Mouse (Mus musculus) heart, embryonic 11.5 days (tissue): ENCODE measurements around the gene Cnn2. TPM values are rescaled to one million over a fixed set of nuclear protein-coding genes. Genes with fewer than 3 reads are reported as not detected.
A peak's percentile ranks its signal among the peaks of the same experiment; 100 is the strongest.

Experiments
- ATAC-seq: fragments of 200-750 bp; cut with Nextera tagmentation; replicated peaks from 2 replicates; pipeline ENCODE4 v1.8.0; 2017; ENCODE audit warnings: moderate library complexity; ENCODE audit not compliant: insufficient number of reproducible peaks, low FRiP score, low TSS enrichment
- H3K27ac ChIP-seq: fragments of 300-500 bp; sonication (generic); 2 replicates; pipeline ENCODE4 v1.5.1; 2014; ENCODE audit warnings: mild to moderate bottlenecking, low read depth, low read length
- H3K27me3 ChIP-seq: fragments of 300-500 bp; sonication (generic); 2 replicates; pipeline ENCODE4 v1.6.1; 2014; ENCODE audit warnings: mild to moderate bottlenecking, low read length, mixed read lengths; ENCODE audit not compliant: control insufficient read depth, insufficient read depth
- H3K36me3 ChIP-seq: fragments of 300-500 bp; sonication (generic); 2 replicates; pipeline ENCODE4 v1.6.1; 2014; ENCODE audit warnings: mild to moderate bottlenecking, low read length, moderate library complexity, mixed read lengths; ENCODE audit not compliant: control insufficient read depth, insufficient read depth
- H3K4me1 ChIP-seq: fragments of 300-500 bp; sonication (generic); 2 replicates; pipeline ENCODE4 v1.6.1; 2014; ENCODE audit warnings: low read length; ENCODE audit not compliant: control insufficient read depth, insufficient read depth
- H3K4me2 ChIP-seq: fragments of 300-500 bp; sonication (generic); 2 replicates; pipeline ENCODE4 v1.6.1; 2014; ENCODE audit warnings: mild to moderate bottlenecking, moderate library complexity
- H3K4me3 ChIP-seq: fragments of 300-500 bp; sonication (generic); 2 replicates; pipeline ENCODE4 v1.5.1; 2014; ENCODE audit warnings: low read depth, low read length
- H3K9ac ChIP-seq: fragments of 300-500 bp; sonication (generic); 2 replicates; pipeline ENCODE4 v1.6.1; 2014; ENCODE audit warnings: mild to moderate bottlenecking, low read depth, low read length, moderate library complexity
- H3K9me3 ChIP-seq: fragments of 300-500 bp; sonication (generic); replicated peaks from 2 replicates; pipeline ENCODE4 v1.6.1; 2016; ENCODE audit warnings: low read length; ENCODE audit not compliant: control insufficient read depth
- WGBS: fragments of 180-500 bp; shearing (Covaris S2); extraction: QIAGEN DNeasy Blood & Tissue Kit; methylation state at CpG from one replicate; pipeline ENCODE4 v1.1.7; 2014; ENCODE audit not compliant: insufficient replicate concordance; 5-methylcytosine and 5-hydroxymethylcytosine counted together
- polyA plus RNA-seq: library from polyadenylated mRNA; unstranded; fragments of >200 nt; fragmentation: Nextera tagmentation; extraction: Ambion mirVana; gene quantifications from 2 replicates; pipeline ENCODE4 v1.2.1, GENCODE M21; 2014

The Cnn2 gene
- polyA plus RNA-seq, 1 experiment from 2014 or later, result 405 TPM

GRCm38 (mm10) chr10:79974087-79974486, 14.3 kb upstream of the Cnn2 start:
- peaks cover 36% of the 10 kb centered on the region for H3K27me3 ChIP-seq
- H3K9ac ChIP-seq, result no peak overlapping the region
- H3K4me3 ChIP-seq, result no peak overlapping the region
- no peaks in the 10 kb centered on the region for H3K9me3 ChIP-seq
- peaks cover 8% of the 10 kb centered on the region for H3K4me1 ChIP-seq
- H3K27ac ChIP-seq, result no peak overlapping the region
- ATAC-seq, result no peak
- 87% methylated on average over 21 of the region's 21 CpGs for WGBS
- H3K36me3 ChIP-seq, result peaks cover 39% of the 10 kb centered on the region
- no peak overlapping the region for H3K4me2 ChIP-seq

DNA sequence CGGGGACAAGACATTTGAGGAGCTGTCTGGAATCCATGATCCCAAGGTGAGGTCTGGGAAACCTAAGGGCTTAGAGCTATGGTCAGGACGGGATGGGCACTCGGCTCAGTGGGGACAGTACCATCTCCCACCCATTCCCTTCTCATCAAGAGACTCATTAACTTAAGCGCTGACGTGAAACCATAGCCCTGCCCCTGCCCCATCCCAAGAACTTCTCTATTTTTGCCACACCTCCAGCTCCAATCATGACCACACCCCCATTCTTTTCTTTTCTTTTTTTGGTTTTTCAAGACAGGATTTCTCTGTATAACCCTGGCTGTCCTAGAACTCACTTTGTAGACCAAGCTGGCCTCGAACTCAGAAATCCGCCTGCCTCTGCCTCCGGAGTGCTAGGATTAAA, 13.7 kb upstream of the Cnn2 start:
- ATAC-seq, result no peak
- peaks cover 31% of the 10 kb centered on the region for H3K27me3 ChIP-seq
- H3K4me1 ChIP-seq, result peaks cover 9% of the 10 kb centered on the region
- H3K4me3 ChIP-seq, result no peak overlapping the region
- peaks cover 39% of the 10 kb centered on the region for H3K36me3 ChIP-seq
- H3K27ac ChIP-seq, result no peak overlapping the region
- 86% methylated on average over 8 of the region's 8 CpGs for WGBS
- no peaks in the 10 kb centered on the region for H3K9me3 ChIP-seq
- no peak overlapping the region for H3K4me2 ChIP-seq
- H3K9ac ChIP-seq, result no peak overlapping the region

DNA sequence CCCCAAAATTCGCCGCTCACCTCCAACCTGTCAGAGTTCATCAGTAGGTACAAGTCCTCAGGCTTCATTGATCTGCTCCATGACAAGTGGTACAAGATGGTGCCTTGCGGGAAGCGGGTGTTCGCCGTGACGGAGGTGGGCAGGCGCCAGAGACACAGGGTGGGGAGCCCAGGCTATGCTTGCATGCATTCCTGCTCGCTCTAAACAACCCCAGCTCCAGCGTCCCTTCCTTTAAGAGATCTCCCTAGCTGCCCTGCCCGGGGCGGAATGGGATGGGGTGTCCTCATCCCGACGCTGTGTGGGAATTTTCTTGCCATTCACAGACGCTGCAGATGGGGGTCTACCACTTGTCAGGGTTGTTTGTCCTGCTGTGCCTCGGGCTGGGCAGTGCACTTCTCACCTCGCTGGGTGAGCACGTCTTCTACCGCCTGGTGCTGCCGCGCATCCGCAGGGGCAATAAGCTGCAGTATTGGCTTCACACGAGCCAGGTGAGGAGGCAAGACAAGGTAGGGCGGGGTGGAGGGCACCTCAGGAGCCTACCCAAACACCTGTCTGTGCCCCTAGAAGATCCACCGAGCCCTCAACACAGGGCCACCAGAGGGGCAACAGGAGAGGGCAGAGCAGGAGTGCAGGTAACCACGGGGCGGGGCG, 12.2 kb upstream of the Cnn2 start:
- Histone ChIP-seq H3K9ac (no peak overlapping the region), H3K27ac (no peak overlapping the region), H3K36me3 (peaks cover 41% of the 10 kb centered on the region), H3K9me3 (no peaks in the 10 kb centered on the region), H3K4me1 (peaks cover 9% of the 10 kb centered on the region), H3K27me3 (peaks cover 17% of the 10 kb centered on the region), H3K4me3 (no peak overlapping the region), H3K4me2 (no peak overlapping the region)
- ATAC-seq, result no peak
- WGBS, result 85% methylated on average over 28 of the region's 28 CpGs

GRCm38 (mm10) chr10:79976722-79977107, 11.7 kb upstream of the Cnn2 start:
- H3K9ac ChIP-seq, result no peak overlapping the region
- WGBS, result 79% methylated on average over 33 of the region's 36 CpGs
- no peaks in the 10 kb centered on the region for H3K9me3 ChIP-seq
- peaks cover 42% of the 10 kb centered on the region for H3K36me3 ChIP-seq
- H3K4me2 ChIP-seq, result no peak overlapping the region
- H3K4me1 ChIP-seq, result peaks cover 10% of the 10 kb centered on the region; the same call in 1 of the 2 replicates
- no peak overlapping the region for H3K4me3 ChIP-seq
- no peak for ATAC-seq
- peaks cover 12% of the 10 kb centered on the region for H3K27me3 ChIP-seq
- H3K27ac ChIP-seq, result no peak overlapping the region

- peaks cover 11% of the 10 kb centered on the region for H3K4me1 ChIP-seq
- no peaks in the 10 kb centered on the region for H3K9me3 ChIP-seq
- no peak overlapping the region for H3K4me2 ChIP-seq
- no peak for ATAC-seq
- peaks cover 6% of the 10 kb centered on the region; the same call in 1 of the 2 replicates for H3K27me3 ChIP-seq
- H3K36me3 ChIP-seq, result peaks cover 42% of the 10 kb centered on the region
- H3K27ac ChIP-seq, result no peak overlapping the region
- no peak overlapping the region for H3K4me3 ChIP-seq
- 79% methylated on average over 27 of the region's 28 CpGs for WGBS
- no peak overlapping the region for H3K9ac ChIP-seq
Measured at GRCm38 (mm10) chr10:79977324-79977723, 11.1 kb upstream of the Cnn2 start.

GRCm38 (mm10) chr10:79978061-79978460, 10.3 kb upstream of the Cnn2 start:
- no peak overlapping the region for H3K9ac ChIP-seq
- peaks cover 4% of the 10 kb centered on the region; the same call in 1 of the 2 replicates for H3K27me3 ChIP-seq
- H3K4me1 ChIP-seq, result peaks cover 18% of the 10 kb centered on the region
- ATAC-seq, result no peak
- no peak overlapping the region for H3K4me3 ChIP-seq
- H3K9me3 ChIP-seq, result no peaks in the 10 kb centered on the region
- H3K4me2 ChIP-seq, result no peak overlapping the region
- 93% methylated on average over 21 of the region's 21 CpGs for WGBS
- no peak overlapping the region for H3K27ac ChIP-seq
- H3K36me3 ChIP-seq, result peaks cover 42% of the 10 kb centered on the region

GRCm38 (mm10) chr10:79979401-79980155, 8.8 kb upstream of the Cnn2 start:
- H3K27me3 ChIP-seq, result no peaks in the 10 kb centered on the region
- no peak overlapping the region for H3K27ac ChIP-seq
- H3K4me3 ChIP-seq, result no peak overlapping the region
- peaks cover 42% of the 10 kb centered on the region for H3K36me3 ChIP-seq
- no peak overlapping the region for H3K9ac ChIP-seq
- no peak for ATAC-seq
- peaks cover 24% of the 10 kb centered on the region for H3K4me1 ChIP-seq
- H3K4me2 ChIP-seq, result no peak overlapping the region
- no peaks in the 10 kb centered on the region for H3K9me3 ChIP-seq
- 87% methylated on average over 22 of the region's 22 CpGs for WGBS

DNA sequence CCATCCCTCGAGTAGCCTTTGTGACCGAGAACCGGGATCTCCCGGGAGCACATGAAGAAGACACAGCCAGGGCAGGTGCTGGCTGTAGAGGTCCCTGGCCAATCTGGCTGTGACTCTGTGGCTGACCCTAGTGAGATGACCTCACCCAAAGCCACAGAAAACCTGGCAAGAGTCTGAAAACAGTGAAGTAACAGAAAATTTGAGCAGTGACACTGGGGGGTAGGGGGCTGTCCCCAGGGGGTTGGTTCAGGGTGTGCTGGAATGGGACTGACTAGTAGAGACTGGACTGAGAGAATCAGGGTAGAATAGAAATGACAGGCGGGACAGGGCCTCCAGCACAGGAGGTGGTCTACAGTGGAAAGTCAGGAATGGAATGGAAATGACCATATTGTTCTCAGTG, 5.2 kb upstream of the Cnn2 start:
- H3K36me3 ChIP-seq, result peaks cover 12% of the 10 kb centered on the region
- H3K9ac ChIP-seq, result peak overlapping the region; percentile 91
- H3K27me3 ChIP-seq, result no peaks in the 10 kb centered on the region
- ATAC-seq, result no peak
- peaks cover 47% of the 10 kb centered on the region for H3K4me1 ChIP-seq
- H3K4me2 ChIP-seq, result peak overlapping the region; percentile 98
- H3K4me3 ChIP-seq, result peak overlapping the region; percentile 79
- H3K9me3 ChIP-seq, result no peaks in the 10 kb centered on the region
- no peak overlapping the region; the same call in 1 of the 2 replicates for H3K27ac ChIP-seq
- 70% methylated on average over 5 of the region's 5 CpGs for WGBS
